Mouse (Mus musculus) hindbrain, postnatal 0 days (tissue): ENCODE measurements at regions not wholly inside any gene's neighbourhood (a gene's known extent, or its start where the extent isn't known, plus 50 kb on each side); places are given as distances from the start of the nearest gene placed in this dataset.

Experiments used
- ATAC-seq: fragments of 200-750 bp; cut with Nextera tagmentation; 2 replicates; pipeline ENCODE4 v1.8.0; 2017; ENCODE audit warnings: mild to moderate bottlenecking, moderate TSS enrichment, moderate library complexity
- DNase-seq: peaks from one replicate; pipeline ENCODE4 v3.0.0-alpha.2; 2015; ENCODE audit warnings: low spot score
- H3K27ac ChIP-seq: fragments of 300-500 bp; sonication (generic); 2 replicates; pipeline ENCODE4 v1.5.1; 2014; ENCODE audit warnings: mild to moderate bottlenecking
- H3K27me3 ChIP-seq: fragments of 300-500 bp; sonication (generic); 2 replicates; pipeline ENCODE4 v1.6.1; 2014; ENCODE audit warnings: low read length, mixed read lengths; ENCODE audit not compliant: insufficient read depth
- H3K36me3 ChIP-seq: fragments of 300-500 bp; sonication (generic); 2 replicates; pipeline ENCODE4 v1.6.1; 2014; ENCODE audit warnings: low read length, mixed read lengths; ENCODE audit not compliant: insufficient read depth
- H3K4me1 ChIP-seq: fragments of 300-500 bp; sonication (generic); 2 replicates; pipeline ENCODE4 v1.6.1; 2014; ENCODE audit warnings: antibody characterized with exemption, low read length, mixed read lengths; ENCODE audit not compliant: insufficient read depth
- H3K4me2 ChIP-seq: fragments of 300-500 bp; sonication (generic); 2 replicates; pipeline ENCODE4 v1.6.1; 2014; ENCODE audit warnings: low read depth, mild to moderate bottlenecking, low read length, moderate library complexity, mixed read lengths
- H3K4me3 ChIP-seq: fragments of 300-500 bp; sonication (generic); 2 replicates; pipeline ENCODE4 v1.5.1; 2014; ENCODE audit warnings: low read length
- H3K9ac ChIP-seq: fragments of 300-500 bp; sonication (generic); replicated peaks from 2 replicates; pipeline ENCODE4 v1.6.1; 2014; ENCODE audit warnings: mild to moderate bottlenecking, low read length, moderate library complexity, mixed read lengths
- H3K9me3 ChIP-seq: fragments of 300-500 bp; sonication (generic); 2 replicates; pipeline ENCODE4 v1.6.1; 2016; ENCODE audit warnings: low read length, mixed read lengths
- CTCF ChIP-seq: IDR thresholded peaks from 2 replicates; pipeline ENCODE4 v1.5.1; 2016; ENCODE audit warnings: antibody characterized with exemption, control low read depth, low read depth
- WGBS: fragments of 180-500 bp; shearing (Covaris S2); extraction: QIAGEN DNeasy Blood & Tissue Kit; methylation state at CpG from one replicate; pipeline ENCODE4 v1.1.7; 2014; 5-methylcytosine and 5-hydroxymethylcytosine counted together

GRCm38 (mm10) chr9:101420181-101420580 lies 168.6 kb upstream of the Ppp2r3a start:
- Histone ChIP-seq H3K4me1 (no peaks in the 10 kb centered on the region), H3K9ac (no peak overlapping the region), H3K36me3 (no peaks in the 10 kb centered on the region), H3K4me2 (no peak overlapping the region), H3K27me3 (no peaks in the 10 kb centered on the region), H3K4me3 (no peak overlapping the region), H3K9me3 (no peaks in the 10 kb centered on the region), H3K27ac (no peak overlapping the region)
- no peak for TF ChIP-seq CTCF
- no peak for DNase-seq
- WGBS: 92% methylated on average over 4 of the region's 4 CpGs
- ATAC-seq: no peak

GRCm38 (mm10) chr9:101417660-101418059 lies 166.1 kb upstream of the Ppp2r3a start:
- Histone ChIP-seq H3K4me2 (no peak overlapping the region), H3K9ac (no peak overlapping the region), H3K27me3 (no peaks in the 10 kb centered on the region), H3K4me1 (0 out of 2 replicates have a peak, but pooled peaks cover 4% of the 10 kb centered on the region), H3K36me3 (no peaks in the 10 kb centered on the region), H3K4me3 (no peak overlapping the region), H3K27ac (no peak overlapping the region), H3K9me3 (no peaks in the 10 kb centered on the region)
- DNase-seq: no peak
- WGBS: 92% methylated on average over 2 of the region's 2 CpGs
- ATAC-seq: no peak
- TF ChIP-seq CTCF: no peak

- H3K9ac ChIP-seq: no peak overlapping the region
- WGBS: 97% methylated on average over 6 of the region's 6 CpGs
- DNase-seq (no peak), ATAC-seq (no peak)
- TF ChIP-seq CTCF: no peak
- no peak overlapping the region for H3K4me3 ChIP-seq
- 0 out of 2 replicates have a peak, but pooled peaks cover 4% of the 10 kb centered on the region for H3K4me1 ChIP-seq
- no peak overlapping the region for H3K27ac ChIP-seq
- H3K27me3 ChIP-seq: no peaks in the 10 kb centered on the region
- no peak overlapping the region for H3K4me2 ChIP-seq
- H3K36me3 ChIP-seq: no peaks in the 10 kb centered on the region
- no peaks in the 10 kb centered on the region for H3K9me3 ChIP-seq
Observed at GRCm38 (mm10) chr9:101416321-101416720, 164.7 kb upstream of the Ppp2r3a start.

GRCm38 (mm10) chr9:101413071-101413633 lies 161.6 kb upstream of the Ppp2r3a start:
- 64% methylated on average over 3 of the region's 3 CpGs for WGBS
- no peak overlapping the region for H3K4me2 ChIP-seq
- H3K9ac ChIP-seq: no peak overlapping the region
- no peak overlapping the region for H3K4me3 ChIP-seq
- H3K9me3 ChIP-seq: no peaks in the 10 kb centered on the region
- 0 out of 2 replicates have a peak, but pooled peaks cover 4% of the 10 kb centered on the region for H3K4me1 ChIP-seq
- ATAC-seq (peak; percentile 71), DNase-seq (peak; percentile 30)
- H3K27ac ChIP-seq: no peak overlapping the region
- no peaks in the 10 kb centered on the region for H3K36me3 ChIP-seq
- H3K27me3 ChIP-seq: no peaks in the 10 kb centered on the region
- no peak for TF ChIP-seq CTCF

- no peak for ATAC-seq
- no peak overlapping the region for H3K9ac ChIP-seq
- WGBS: 85% methylated on average over 3 of the region's 3 CpGs
- no peak for TF ChIP-seq CTCF
- H3K4me3 ChIP-seq: no peak overlapping the region
- no peak for DNase-seq
- peaks cover 12% of the 10 kb centered on the region for H3K4me1 ChIP-seq
- no peak overlapping the region for H3K27ac ChIP-seq
- no peaks in the 10 kb centered on the region for H3K27me3 ChIP-seq
- no peaks in the 10 kb centered on the region for H3K36me3 ChIP-seq
- H3K4me2 ChIP-seq: no peak overlapping the region
- H3K9me3 ChIP-seq: no peaks in the 10 kb centered on the region
Observed at GRCm38 (mm10) chr9:101411951-101412350, 160.4 kb upstream of the Ppp2r3a start.

- H3K9me3 ChIP-seq: no peaks in the 10 kb centered on the region
- no peak overlapping the region for H3K9ac ChIP-seq
- ATAC-seq: 0 out of 2 replicates have a peak, but pooled peaks have one; percentile 21
- no peak overlapping the region for H3K4me2 ChIP-seq
- no peak for TF ChIP-seq CTCF
- H3K27ac ChIP-seq: no peak overlapping the region
- H3K4me3 ChIP-seq: no peak overlapping the region
- no peaks in the 10 kb centered on the region for H3K27me3 ChIP-seq
- no peaks in the 10 kb centered on the region for H3K36me3 ChIP-seq
- H3K4me1 ChIP-seq: peaks cover 16% of the 10 kb centered on the region
- no peak for DNase-seq
- WGBS: 53% methylated on average over 5 of the region's 5 CpGs
Observed at GRCm38 (mm10) chr9:101411532-101411880, 159.9 kb upstream of the Ppp2r3a start.

- Histone ChIP-seq H3K27me3 (no peaks in the 10 kb centered on the region), H3K4me2 (no peak overlapping the region), H3K9me3 (no peaks in the 10 kb centered on the region), H3K4me3 (no peak overlapping the region), H3K9ac (no peak overlapping the region), H3K4me1 (peaks cover 17% of the 10 kb centered on the region), H3K27ac (no peak overlapping the region), H3K36me3 (no peaks in the 10 kb centered on the region)
- ATAC-seq: peak; percentile 60; the same call in 1 of the 2 replicates
- no peak for TF ChIP-seq CTCF
- 62% methylated on average over 21 of the region's 21 CpGs for WGBS
- DNase-seq: peak; percentile 40
Observed at GRCm38 (mm10) chr9:101410783-101411531, 159.4 kb upstream of the Ppp2r3a start.
